Mouse (Mus musculus) CH12.LX (cell line): ENCODE results near the gene Cilp2. TPM values are rescaled to one million over a fixed set of nuclear protein-coding genes. Genes with fewer than 3 reads are reported as not detected.
A peak's percentile ranks its signal among the peaks of the same experiment; 100 is the strongest.

ENCODE experiments used
- DNase-seq: peaks from one replicate; pipeline ENCODE4 v3.0.0-alpha.2; 2013; ENCODE audit errors: extremely low read depth
- H3K27ac ChIP-seq: 2 replicates; pipeline ENCODE4 v1.5.1; 2012; ENCODE audit warnings: low read depth, mild to moderate bottlenecking, control low read depth, moderate library complexity; ENCODE audit not compliant: insufficient read depth
- H3K27me3 ChIP-seq: replicated peaks from 2 replicates; pipeline ENCODE3; 2012; ENCODE audit warnings: inconsistent platforms
- H3K36me3 ChIP-seq, 2 experiments: replicated peaks in 1 of 2; 2 replicates each; pipeline versions ENCODE3 to v1.6.1; 2012; ENCODE audit warnings: inconsistent platforms in 1 of 2, low read length in 1 of 2, mild to moderate bottlenecking in 1 of 2, mixed read lengths in 1 of 2, moderate library complexity in 1 of 2; ENCODE audit not compliant: control insufficient read depth in 1 of 2, insufficient read depth in 1 of 2
- H3K4me1 ChIP-seq, 2 experiments: 2 replicates each; pipeline ENCODE4 v1.6.1; 2012; ENCODE audit warnings: inconsistent platforms in 1 of 2, moderate library complexity in 1 of 2; ENCODE audit not compliant: insufficient read depth in 2 of 2, control insufficient read depth in 1 of 2
- H3K4me2 ChIP-seq: 2 replicates; pipeline ENCODE4 v1.6.1; 2012; ENCODE audit warnings: low read depth, mild to moderate bottlenecking, control low read depth; ENCODE audit not compliant: poor library complexity, insufficient read depth, severe bottlenecking
- H3K4me3 ChIP-seq, 3 experiments: fragments of 150-350 bp in 1 of 3; sonication (generic) in 1 of 3; replicated peaks in 1 of 3; 2 replicates each; pipeline versions ENCODE3 to v1.5.1; 2011 to 2012; ENCODE audit warnings: low read depth in 2 of 3, low read length in 2 of 3, mild to moderate bottlenecking in 2 of 3, moderate library complexity in 2 of 3, control low read depth in 1 of 3, improper control_type of control experiment in 1 of 3, inconsistent platforms in 1 of 3, mixed read lengths in 1 of 3; ENCODE audit not compliant: poor library complexity in 1 of 3
- H3K79me2 ChIP-seq: replicated peaks from 2 replicates; pipeline ENCODE4 v1.6.1; 2012; ENCODE audit warnings: mild to moderate bottlenecking, moderate library complexity; ENCODE audit not compliant: control insufficient read depth, poor library complexity, insufficient read depth, severe bottlenecking; ENCODE audit errors: extremely low read depth
- H3K9ac ChIP-seq: 2 replicates; pipeline ENCODE4 v1.6.1; 2012; ENCODE audit warnings: low read depth, mild to moderate bottlenecking, control low read depth, moderate library complexity; ENCODE audit not compliant: insufficient read depth
- H3K9me3 ChIP-seq: replicated peaks from 2 replicates; pipeline ENCODE3; 2012; ENCODE audit warnings: low read length, inconsistent platforms, mixed read lengths
- BHLHE40 ChIP-seq: IDR thresholded peaks from 2 replicates; pipeline ENCODE4 v1.6.1; 2011; ENCODE audit warnings: mild to moderate bottlenecking, low read depth, low read length, improper control_type of control experiment
- CHD2 ChIP-seq: IDR thresholded peaks from 2 replicates; pipeline ENCODE4 v1.6.1; 2011; ENCODE audit warnings: low read length, improper control_type of control experiment
- CTCF ChIP-seq, 2 experiments: IDR thresholded peaks in 1 of 2; conservative IDR thresholded peaks in 1 of 2; 2 replicates each; pipeline ENCODE4 v1.5.1; 2011 to 2012; ENCODE audit warnings: low read depth in 2 of 2, low read length in 2 of 2, improper control_type of control experiment in 1 of 2, inconsistent platforms in 1 of 2, mild to moderate bottlenecking in 1 of 2, moderate library complexity in 1 of 2
- ELF1 ChIP-seq: IDR thresholded peaks from 2 replicates; pipeline ENCODE4 v1.6.1; 2014; ENCODE audit warnings: low read depth, mild to moderate bottlenecking, inconsistent platforms, low read length, improper control_type of control experiment
- EP300 ChIP-seq: IDR thresholded peaks from 2 replicates; pipeline ENCODE4 v1.6.1; 2011; ENCODE audit warnings: low read length, improper control_type of control experiment
- ETS1 ChIP-seq: conservative IDR thresholded peaks from 2 replicates; pipeline ENCODE4 v1.6.1; 2012; ENCODE audit warnings: low read depth, mild to moderate bottlenecking, inconsistent platforms, low read length, improper control_type of control experiment, moderate library complexity
- GABPA ChIP-seq: IDR thresholded peaks from 2 replicates; pipeline ENCODE4 v1.6.1; 2012; ENCODE audit warnings: low read depth, low read length, improper control_type of control experiment, inconsistent platforms; ENCODE audit not compliant: insufficient replicate concordance
- IRF4 ChIP-seq: IDR thresholded peaks from 2 replicates; pipeline ENCODE4 v1.6.1; 2014; ENCODE audit warnings: low read depth, mild to moderate bottlenecking, inconsistent platforms, low read length, improper control_type of control experiment
- JUN ChIP-seq: IDR thresholded peaks from 2 replicates; pipeline ENCODE4 v1.6.1; 2011; ENCODE audit warnings: low read depth, mild to moderate bottlenecking, low read length, improper control_type of control experiment, moderate library complexity; ENCODE audit not compliant: insufficient read depth
- MAFK ChIP-seq: IDR thresholded peaks from 2 replicates; pipeline ENCODE4 v1.6.1; 2011; ENCODE audit warnings: low read length, improper control_type of control experiment; ENCODE audit not compliant: insufficient replicate concordance
- MAX ChIP-seq: IDR thresholded peaks from 2 replicates; pipeline ENCODE4 v1.6.1; 2011; ENCODE audit warnings: low read length, improper control_type of control experiment
- MAZ ChIP-seq: IDR thresholded peaks from 2 replicates; pipeline ENCODE4 v1.6.1; 2012; ENCODE audit warnings: low read depth, mild to moderate bottlenecking, inconsistent platforms, low read length, improper control_type of control experiment, moderate library complexity
- MEF2A ChIP-seq: IDR thresholded peaks from 2 replicates; pipeline ENCODE4 v1.6.1; 2014; ENCODE audit warnings: low read depth, mild to moderate bottlenecking, inconsistent platforms, low read length, improper control_type of control experiment, borderline replicate concordance
- MXI1 ChIP-seq: IDR thresholded peaks from 2 replicates; pipeline ENCODE4 v1.6.1; 2011; ENCODE audit warnings: mild to moderate bottlenecking, low read depth, low read length, improper control_type of control experiment
- MYC ChIP-seq: IDR thresholded peaks from 2 replicates; pipeline ENCODE4 v1.6.1; 2011; ENCODE audit warnings: low read depth, mild to moderate bottlenecking, improper control_type of control experiment, low read length
- NELFE ChIP-seq: IDR thresholded peaks from 2 replicates; pipeline ENCODE4 v1.6.1; 2011; ENCODE audit warnings: low read depth, low read length, improper control_type of control experiment
- NRF1 ChIP-seq: IDR thresholded peaks from 2 replicates; pipeline ENCODE4 v1.6.1; 2014; ENCODE audit warnings: low read depth, mild to moderate bottlenecking, inconsistent platforms, low read length, improper control_type of control experiment, moderate library complexity
- PAX5 ChIP-seq: IDR thresholded peaks from 2 replicates; pipeline ENCODE4 v1.6.1; 2012; ENCODE audit warnings: low read length, inconsistent platforms, mixed read lengths
- POLR2A ChIP-seq: IDR thresholded peaks from 2 replicates; pipeline ENCODE4 v1.6.1; 2011; ENCODE audit warnings: low read depth, mild to moderate bottlenecking, improper control_type of control experiment, low read length
- POLR2AphosphoS2 ChIP-seq: IDR thresholded peaks from 2 replicates; pipeline ENCODE4 v1.6.1; 2011; ENCODE audit warnings: low read depth, low read length, improper control_type of control experiment
- RAD21 ChIP-seq: IDR thresholded peaks from 2 replicates; pipeline ENCODE4 v1.6.1; 2011; ENCODE audit warnings: low read depth, mild to moderate bottlenecking, low read length, improper control_type of control experiment, moderate library complexity
- SIN3A ChIP-seq: IDR thresholded peaks from 2 replicates; pipeline ENCODE4 v1.6.1; 2012; ENCODE audit warnings: low read length, improper control_type of control experiment, inconsistent platforms
- SMC3 ChIP-seq: IDR thresholded peaks from 2 replicates; pipeline ENCODE4 v1.6.1; 2011; ENCODE audit warnings: low read depth, low read length, improper control_type of control experiment
- TBP ChIP-seq: conservative IDR thresholded peaks from 2 replicates; pipeline ENCODE4 v1.6.1; 2011; ENCODE audit warnings: low read depth, low read length, improper control_type of control experiment
- TCF12 ChIP-seq: IDR thresholded peaks from 2 replicates; pipeline ENCODE4 v1.6.1; 2014; ENCODE audit warnings: low read depth, mild to moderate bottlenecking, inconsistent platforms, low read length, improper control_type of control experiment
- USF1 ChIP-seq: IDR thresholded peaks from 2 replicates; pipeline ENCODE4 v1.6.1; 2014; ENCODE audit warnings: low read depth, mild to moderate bottlenecking, inconsistent platforms, low read length, improper control_type of control experiment
- USF2 ChIP-seq: conservative IDR thresholded peaks from 2 replicates; pipeline ENCODE4 v1.6.1; 2011; ENCODE audit warnings: low read depth, low read length, improper control_type of control experiment
- ZC3H11A ChIP-seq: IDR thresholded peaks from 2 replicates; pipeline ENCODE4 v1.6.1; 2012; ENCODE audit warnings: low read depth, mild to moderate bottlenecking, inconsistent platforms, low read length, improper control_type of control experiment
- ZKSCAN1 ChIP-seq: IDR thresholded peaks from 2 replicates; pipeline ENCODE4 v1.6.1; 2012; ENCODE audit warnings: low read depth, inconsistent platforms, low read length, improper control_type of control experiment, borderline replicate concordance
- ZNF384 ChIP-seq: IDR thresholded peaks from 2 replicates; pipeline ENCODE4 v1.6.1; 2012; ENCODE audit warnings: low read depth, low read length, improper control_type of control experiment, inconsistent platforms
- dilution Hi-C: fragments of 300-500 bp; cut with MboI; formaldehyde crosslinking; loops from 2 replicates; pipeline ENCODE4 v1.14.3; 2020; ENCODE audit warnings: low sequenced_read_pairs; ENCODE audit not compliant: extremely low pct_unique_long_range_greater_than_20kb, extremely low pct_ligation_motif_present
- in situ Hi-C: fragments of 300-500 bp; cut with MboI; formaldehyde crosslinking; loops from 3 replicates; pipeline ENCODE4 v1.14.3; 2019; ENCODE audit warnings: low sequenced_read_pairs, low pct_ligation_motif_present, low pct_unique_long_range_greater_than_20kb, mixed read lengths
- polyA plus RNA-seq: library from polyadenylated mRNA; unstranded; fragments of >175 nt; gene quantifications from 2 replicates; pipeline ENCODE4 v1.2.1, GENCODE M21; 2012; ENCODE audit warnings: low read depth; ENCODE audit not compliant: insufficient read length
- total RNA-seq, 2 experiments: library from RNA; depleted of rRNA; stranded (reverse); fragments of 300-350 nt in 1 of 2; fragments of >200 nt in 1 of 2; gene quantifications; 2 replicates each; pipeline ENCODE4 v1.2.3; 2012 to 2014

Gene Cilp2
- total and polyA plus RNA-seq, 3 experiments, result 0.04 to 0.08 TPM; not detected in 1

- Histone ChIP-seq H3K27me3 (no peaks in the 10 kb centered on the region), H3K4me2 (no peak overlapping the region), H3K9me3 (no peaks in the 10 kb centered on the region), H3K9ac (no peak overlapping the region), H3K4me1 (peaks cover 0 to 7% of the 10 kb centered on the region in 2 experiments; a peak in 2 of 4 replicates), H3K4me3 (no peak overlapping the region), H3K79me2 (no peaks in the 10 kb centered on the region), H3K27ac (no peak overlapping the region), H3K36me3 (peaks cover 0 to 7% of the 10 kb centered on the region in 2 experiments)
- no peak for TF ChIP-seq BHLHE40
- in situ Hi-C loops, result no loop called here
- dilution Hi-C loops, result no loop called here
- DNase-seq, result no peak
Measured at GRCm38 (mm10) chr8:69837057-69837682, 50.3 kb downstream of the Cilp2 start.

- peak; percentile 99 for DNase-seq
- Histone ChIP-seq H3K27ac (0 out of 2 replicates have a peak within 1 kb of the TSS, but pooled peaks have one; percentile 45), H3K9ac (peak within 1 kb of the TSS; percentile 48), H3K79me2 (no peaks in the 10 kb centered on the region), H3K36me3 (peaks cover 0 to 7% of the 10 kb centered on the region in 2 experiments), H3K4me3 (peak within 1 kb of the TSS; percentile 64 to 92 (median 67)), H3K4me2 (peak within 1 kb of the TSS; percentile 95), H3K27me3 (no peaks in the 10 kb centered on the region), H3K9me3 (no peaks in the 10 kb centered on the region), H3K4me1 (peaks cover 11 to 50% of the 10 kb centered on the region in 2 experiments)
- TF ChIP-seq TBP (no peak), PAX5 (no peak), POLR2AphosphoS2 (no peak), USF2 (no peak), MAFK (no peak), SIN3A (peak; percentile 37; the same call in 1 of the 2 replicates), ZC3H11A (no peak), JUN (no peak), ETS1 (no peak), NRF1 (peak; percentile 94), MYC (no peak), BHLHE40 (peak; percentile 88), MEF2A (no peak), MAZ (no peak), ELF1 (no peak), NELFE (0 out of 2 replicates have a peak, but pooled peaks have one; percentile 53), ZKSCAN1 (no peak), IRF4 (peak; percentile 66), CHD2 (0 out of 2 replicates have a peak, but pooled peaks have one; percentile 15), SMC3 (no peak), USF1 (no peak), MXI1 (peak; percentile 38; the same call in 1 of the 2 replicates), CTCF (conservative IDR thresholded peaks at IDR 0.05 in 1 of 2, IDR thresholded peaks at IDR 0.05 in 1 of 2; ENCODE audit: low read depth in 2 of 2, low read length in 2 of 2) (peak in 1 of 2 experiments; percentile 11; a peak in 1 of 4 replicates), EP300 (no peak), TCF12 (peak; percentile 49; the same call in 1 of the 2 replicates), POLR2A (peak; percentile 45; the same call in 1 of the 2 replicates), ZNF384 (no peak), RAD21 (no peak; the same call in none of the 2 replicates), GABPA (no peak), MAX (peak; percentile 64)
- in situ Hi-C loops (no loop called here), dilution Hi-C loops (no loop called here)
Measured at GRCm38 (mm10) chr8:69832298-69832853, 55.1 kb downstream of the Cilp2 start, which contains the start of gene Pbx4. Pbx4 (plus strand) TSS chr8:69832491.
